30 mouse cellular contexts compared by ENCODE assay signal in the genomic region with DNA sequence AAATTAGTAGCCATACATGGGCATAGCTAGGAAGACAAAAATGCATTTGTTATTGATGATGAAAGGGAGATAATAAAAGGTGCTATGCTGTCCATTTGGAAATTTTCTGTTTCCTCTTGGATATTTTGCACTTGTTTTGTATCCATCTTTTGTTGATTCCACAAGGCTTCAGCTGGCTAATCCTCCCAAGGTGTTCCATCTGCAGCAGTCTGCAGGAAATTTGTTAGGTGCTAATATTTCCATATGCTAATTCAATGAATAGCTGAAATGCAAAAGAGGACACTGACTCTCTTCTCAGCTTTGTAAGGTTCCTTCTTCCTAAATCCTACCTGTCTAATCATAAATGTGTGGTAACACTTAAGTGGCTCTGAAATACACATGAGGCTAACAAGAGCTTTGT. TPM values are rescaled to one million over a fixed set of nuclear protein-coding genes. Genes with fewer than 3 reads are reported as not detected.
"Had no signal": no experiment of that assay in that cellular context is flagged by ENCODE, and none has a peak within 500 bp of the region (broad histone marks: within the 10 kb centered on the region; RNA-seq: fewer than 3 reads in every experiment).

No protein-coding gene starts in this region.

- H3K4me1 ChIP-seq: heart, embryonic 13.5 days; heart, embryonic 15.5 days; hindbrain, embryonic 10.5 days; hindbrain, embryonic 12.5 days; hindbrain, embryonic 13.5 days; hindbrain, embryonic 15.5 days; intestine, embryonic 15.5 days; kidney, embryonic 15.5 days had no signal

- H3K4me3 ChIP-seq: heart, embryonic 13.5 days; heart, embryonic 15.5 days; hindbrain, embryonic 10.5 days; hindbrain, embryonic 12.5 days; hindbrain, embryonic 13.5 days; hindbrain, embryonic 15.5 days; intestine, embryonic 15.5 days; kidney, embryonic 15.5 days; layer of hippocampus, adult 2 months; left cerebral cortex, adult 2 months had no signal

- H3K27me3 ChIP-seq: heart, embryonic 13.5 days; heart, embryonic 15.5 days; hindbrain, embryonic 12.5 days; hindbrain, embryonic 13.5 days; hindbrain, embryonic 15.5 days; intestine, embryonic 15.5 days; kidney, embryonic 15.5 days had no signal

- H3K27ac ChIP-seq: heart, embryonic 13.5 days; heart, embryonic 15.5 days; hindbrain, embryonic 10.5 days; hindbrain, embryonic 12.5 days; hindbrain, embryonic 13.5 days; hindbrain, embryonic 14.5 days; hindbrain, embryonic 15.5 days; hindbrain, postnatal 0 days; intestine, embryonic 15.5 days; kidney, embryonic 15.5 days; kidney, postnatal 0 days; layer of hippocampus, adult 2 months; left cerebral cortex, adult 2 months had no signal

- DNase-seq: heart, postnatal 10 days; heart, postnatal 14 days; heart, postnatal 36 days; heart, postnatal 4 days; kidney, adult 11 months; kidney, adult 18-20 months; kidney, adult 2 months; kidney, adult 8-10 months; kidney, adult 9 months; kidney, postnatal 10 days; kidney, postnatal 14 days; kidney, postnatal 25 days; kidney, postnatal 36 days; kidney, postnatal 4 days; layer of hippocampus, adult 9-11 months; layer of hippocampus, postnatal 36 days had no signal

RNA-seq across cellular contexts. Expression of gene Gabrb2, which starts 24.1 kb away (rescaled TPM):
- polyA plus RNA-seq: kidney, adult 2 months; large intestine, adult 2 months had no signal
